Mouse (Mus musculus): ENCODE data around the gene Dnah8.

DNA sequence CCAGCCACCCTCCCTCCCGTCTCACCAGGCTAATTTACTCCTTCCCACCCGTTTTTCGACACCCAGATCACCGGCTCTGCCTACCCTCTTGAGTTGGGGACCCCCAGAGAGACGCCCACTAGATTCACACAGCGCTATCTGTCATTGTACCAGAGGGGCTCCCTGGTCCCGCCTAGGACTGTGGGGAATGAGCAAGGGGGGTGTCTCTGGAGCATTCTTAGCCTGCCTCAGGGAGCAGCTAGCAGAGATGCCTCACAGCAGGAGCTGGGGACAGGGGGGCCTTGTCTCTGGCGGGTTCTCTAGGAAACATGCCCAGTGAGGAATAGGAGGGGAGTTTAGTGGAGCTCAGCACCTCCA lies 287.6 kb downstream of the Dnah8 start:
- TF ChIP-seq POLR2A (IDR thresholded peaks at IDR 0.05; ENCODE audit: extremely low read depth, insufficient read depth, low read length) (no peak), CTCF (IDR thresholded peaks at IDR 0.05; ENCODE audit: extremely low read depth, insufficient read depth, low read length) (no peak)
